Mouse (Mus musculus) thymus, postnatal 0 days (tissue): ENCODE measurements around the gene Syt17. TPM values are rescaled to one million over a fixed set of nuclear protein-coding genes. Genes with fewer than 3 reads are reported as not detected.
"Not testable (repeated sequence)": the region's sequence is repeated elsewhere in the genome, so short reads cannot be mapped to it uniquely, and the experiment has no call there.

ENCODE experiments used
- DNase-seq: peaks from one replicate; pipeline ENCODE4 v3.0.0-alpha.2; 2015; ENCODE audit warnings: low spot score
- polyA plus RNA-seq: library from polyadenylated mRNA; unstranded; fragments of >200 nt; fragmentation: Nextera tagmentation; extraction: Ambion mirVana; gene quantifications from 2 replicates; pipeline ENCODE4 v1.2.1, GENCODE M21; 2015

Syt17 gene
- polyA plus RNA-seq, 1 experiment from 2014 or later = 0.18 TPM

DNA sequence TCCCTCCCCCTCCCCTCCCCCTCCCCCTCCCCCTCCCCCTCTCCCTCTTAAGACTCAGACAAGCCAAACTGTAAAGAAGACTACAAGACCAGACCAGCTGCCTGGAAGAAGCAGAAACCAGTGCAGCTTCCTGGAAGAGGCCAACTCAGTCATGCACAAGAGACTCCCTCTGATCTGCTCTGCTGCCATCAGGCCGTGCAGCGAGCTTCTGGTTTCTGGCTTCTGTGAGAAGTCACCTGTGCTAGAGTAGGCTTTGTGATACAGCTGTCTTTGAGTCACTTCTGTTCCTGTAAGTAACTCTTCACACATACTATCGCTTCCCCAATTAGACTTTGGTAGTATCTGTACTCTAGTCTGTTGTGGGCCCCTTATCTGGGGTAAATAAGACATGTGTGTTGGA lies 68.0 kb downstream of the Syt17 start:
- no peak for DNase-seq

DNA sequence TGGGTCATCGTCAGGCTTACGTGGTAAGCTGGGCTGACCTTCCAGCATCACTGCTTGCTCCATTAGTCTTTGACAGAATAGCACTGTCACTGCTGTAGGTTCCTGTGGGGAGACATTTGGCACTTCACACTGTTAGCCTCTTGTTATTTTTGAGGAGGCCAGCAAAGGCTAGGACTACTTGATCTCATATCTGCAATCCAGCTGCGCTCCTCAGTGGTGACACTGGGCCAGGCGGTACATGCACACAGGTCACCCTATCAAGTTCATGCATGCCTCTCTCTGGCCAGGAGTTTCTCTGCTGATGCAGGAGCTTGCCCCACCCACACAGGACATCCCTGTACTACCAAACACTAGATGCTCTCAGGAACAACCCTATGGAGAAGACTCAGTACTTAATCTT lies 71.4 kb downstream of the Syt17 start:
- no peak for DNase-seq

DNA sequence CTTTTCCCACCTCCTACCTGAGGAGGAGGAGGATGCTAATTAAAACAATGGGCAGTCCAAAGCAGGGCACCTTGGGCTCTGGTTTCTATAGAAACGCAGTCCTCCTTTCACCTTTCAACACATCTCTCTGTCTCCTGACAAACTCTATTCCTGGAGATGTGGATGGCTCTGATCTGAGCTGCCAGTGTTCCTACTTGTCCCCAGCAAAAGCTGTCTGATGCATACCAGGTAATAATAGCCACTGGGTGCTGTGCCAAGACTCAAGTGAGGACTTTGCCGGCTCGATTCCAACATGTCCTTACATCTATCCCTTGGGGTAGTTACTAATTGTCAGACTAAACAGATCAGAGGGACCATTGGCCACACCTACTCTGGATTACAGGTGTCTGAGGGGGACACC lies 72.7 kb downstream of the Syt17 start:
- DNase-seq = no peak

DNA sequence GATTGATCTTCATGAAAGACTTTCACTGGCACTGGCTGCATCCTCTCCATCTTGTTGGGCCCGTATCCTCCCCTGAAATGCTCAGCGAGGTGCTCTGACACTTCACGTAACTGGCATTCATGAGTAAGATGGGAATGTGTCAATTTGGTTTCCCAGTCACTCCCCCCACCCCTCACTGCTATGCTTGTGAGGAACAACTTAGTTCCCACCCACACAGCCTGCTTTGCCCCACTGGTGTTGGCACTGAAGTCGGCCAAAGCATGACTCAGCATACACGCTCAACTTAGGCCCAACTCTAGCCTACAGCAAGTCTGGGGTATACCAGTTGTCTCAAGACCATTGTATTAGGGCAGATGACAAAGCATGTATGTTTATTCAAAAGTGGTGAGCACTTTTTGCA lies 76.7 kb downstream of the Syt17 start:
- no peak for DNase-seq

DNA sequence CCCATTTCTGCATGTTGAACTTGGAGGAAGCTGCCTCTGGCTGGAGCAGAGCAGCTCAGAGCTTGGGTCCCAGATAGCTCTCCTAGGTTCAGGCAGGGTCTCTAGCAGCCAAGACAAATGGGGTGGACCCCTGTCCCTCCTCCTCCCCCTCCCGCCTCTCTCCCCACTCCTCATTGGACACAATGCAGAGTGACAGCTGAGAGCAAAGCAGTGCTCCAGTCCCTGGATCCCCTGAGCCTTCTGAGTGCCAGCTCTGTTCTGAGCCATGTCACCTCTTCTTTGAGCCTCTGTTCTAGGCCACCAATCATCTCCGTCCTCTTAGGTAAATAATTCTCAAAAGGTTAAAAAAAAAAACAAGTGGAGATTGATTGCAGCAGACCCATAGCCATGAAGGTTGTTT lies 78.3 kb downstream of the Syt17 start:
- DNase-seq = no peak

DNA sequence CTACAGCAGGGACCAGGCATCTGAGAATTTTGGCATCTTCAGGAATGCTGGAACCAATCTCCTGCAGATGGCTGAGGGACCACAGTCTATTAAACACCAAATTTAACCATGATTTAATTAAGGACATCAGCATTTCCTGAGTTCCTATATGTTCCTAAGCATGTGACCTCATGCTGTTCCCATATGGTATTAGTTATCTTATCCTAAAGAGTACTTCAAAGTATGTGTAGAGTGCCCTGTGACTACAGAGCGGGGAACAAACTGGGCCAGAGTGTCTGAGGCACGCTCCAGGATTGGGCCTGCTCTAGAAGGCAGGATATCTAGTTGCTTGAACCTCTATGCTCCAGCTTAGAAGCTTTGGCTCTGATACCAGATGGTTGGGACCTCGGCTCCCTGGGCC lies 82.1 kb downstream of the Syt17 start:
- no peak for DNase-seq

DNA sequence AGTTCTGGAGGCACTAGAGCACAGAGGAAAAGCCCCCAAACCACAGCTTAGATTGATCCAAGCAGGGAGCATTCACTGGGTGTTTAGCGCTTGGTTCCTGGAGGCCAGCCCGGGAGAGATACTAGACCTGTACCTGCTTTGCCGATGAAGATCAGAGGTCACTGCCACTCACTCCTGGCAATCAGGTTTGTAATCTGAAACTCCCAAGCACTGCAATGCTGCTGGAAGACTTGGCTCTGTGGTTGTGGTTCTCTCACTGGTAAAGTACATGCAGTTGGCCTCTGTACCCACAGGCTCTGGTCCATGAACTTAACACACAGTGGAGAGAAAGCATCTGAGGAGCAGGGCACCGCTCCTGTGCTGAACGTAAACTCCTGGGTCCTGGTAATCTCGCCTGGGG lies 82.8 kb downstream of the Syt17 start:
- no peak for DNase-seq

DNA sequence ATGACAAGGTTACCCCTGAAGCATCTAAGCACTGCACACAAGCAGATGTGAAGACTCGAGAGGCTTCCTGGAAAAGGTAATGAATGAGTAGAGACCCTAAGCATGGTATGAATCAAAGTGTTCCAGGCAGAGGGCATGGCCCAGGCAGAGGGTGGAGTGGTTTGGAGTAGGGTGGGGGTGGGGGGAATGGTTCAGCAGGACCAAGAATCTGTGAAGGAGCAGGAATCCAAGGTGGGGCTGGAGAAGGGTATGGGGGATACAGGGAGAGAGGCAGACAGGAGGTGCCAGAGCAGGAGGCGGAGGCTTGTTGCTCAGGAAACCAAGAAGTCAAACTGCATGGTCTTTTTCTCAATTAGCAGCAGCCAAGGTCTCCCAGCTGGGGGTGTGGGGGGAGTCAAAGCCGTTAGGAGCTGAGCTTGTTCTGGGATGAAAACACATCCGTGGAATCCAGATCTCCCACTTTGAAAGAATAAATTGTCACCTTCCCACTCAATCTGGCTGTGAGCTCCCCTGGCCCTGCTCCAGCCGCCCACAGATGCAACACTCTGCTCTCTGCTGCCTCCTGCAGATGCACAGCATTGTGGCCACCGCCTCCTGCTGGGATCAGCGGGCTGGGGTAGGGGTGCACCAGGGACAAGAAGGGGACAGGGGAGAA lies 83.5 kb downstream of the Syt17 start:
- DNase-seq = no peak

DNA sequence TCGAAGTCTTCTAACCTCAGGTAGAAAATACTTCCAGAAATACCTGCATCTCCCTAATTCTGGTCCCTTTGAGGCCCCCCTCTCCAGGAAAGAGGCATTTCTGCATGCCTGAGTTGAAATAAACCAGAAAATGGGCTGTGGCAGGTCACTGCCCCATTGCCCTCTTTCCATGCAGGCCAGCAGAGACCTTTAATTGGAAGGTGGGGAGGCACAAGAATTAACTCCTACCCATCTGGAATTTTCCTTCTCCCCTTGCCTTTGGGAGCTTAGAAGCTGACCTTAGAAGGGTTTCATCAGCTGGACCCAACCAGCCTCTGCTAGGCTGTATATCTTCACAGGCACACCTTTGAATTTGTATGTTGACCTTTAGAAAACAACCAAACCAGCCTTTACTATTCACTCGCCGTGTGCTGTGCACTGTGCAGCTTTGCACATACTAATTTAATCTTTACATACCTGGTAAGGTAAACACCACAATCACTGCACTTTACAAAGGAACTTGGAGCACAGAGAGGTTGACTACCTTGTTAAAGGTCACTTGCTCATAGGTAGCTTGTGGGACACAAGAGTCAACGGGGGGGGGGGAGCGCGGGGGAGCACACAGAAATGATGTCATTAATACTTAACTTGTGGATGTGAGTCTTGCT lies 84.3 kb downstream of the Syt17 start:
- DNase-seq = no peak

DNA sequence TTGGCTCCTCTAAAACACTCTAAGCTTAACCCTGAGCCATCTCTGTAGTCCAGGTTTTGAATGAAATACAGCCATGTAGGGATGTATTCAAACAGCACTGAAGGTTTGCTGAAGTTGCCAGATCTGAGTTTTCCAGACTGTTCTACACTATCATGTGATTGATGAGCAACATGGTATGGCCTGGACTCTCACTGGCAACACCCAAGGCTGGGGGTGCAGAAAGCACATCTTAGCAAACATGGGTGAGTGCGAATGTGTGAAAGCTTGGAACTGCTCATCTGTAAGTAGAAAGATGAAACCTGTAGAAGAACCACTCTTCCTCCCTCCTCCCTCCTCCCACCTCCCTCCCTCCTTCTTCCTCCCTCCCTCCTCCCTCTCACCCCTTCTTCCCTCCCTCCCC lies 85.1 kb downstream of the Syt17 start:
- no peak for DNase-seq

DNA sequence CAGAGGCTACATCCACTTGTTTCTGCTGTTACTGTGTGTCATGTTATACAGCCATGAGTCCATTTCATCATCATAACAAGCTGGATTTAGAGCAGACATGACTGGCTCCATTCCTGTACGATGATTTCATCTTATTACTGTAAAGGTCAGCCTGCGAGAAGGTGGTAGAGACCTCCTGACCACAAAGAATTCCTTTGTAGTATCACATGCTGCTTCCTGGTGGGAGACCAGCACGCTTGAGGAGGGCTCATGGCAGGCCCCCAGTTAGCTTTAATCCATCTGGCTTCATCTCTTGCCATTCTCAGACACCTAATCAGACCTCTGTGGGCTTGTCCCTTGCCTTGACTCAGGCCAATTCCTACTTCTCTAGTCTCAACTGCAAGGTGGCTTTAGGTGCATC lies 85.8 kb downstream of the Syt17 start:
- DNase-seq = no peak

DNA sequence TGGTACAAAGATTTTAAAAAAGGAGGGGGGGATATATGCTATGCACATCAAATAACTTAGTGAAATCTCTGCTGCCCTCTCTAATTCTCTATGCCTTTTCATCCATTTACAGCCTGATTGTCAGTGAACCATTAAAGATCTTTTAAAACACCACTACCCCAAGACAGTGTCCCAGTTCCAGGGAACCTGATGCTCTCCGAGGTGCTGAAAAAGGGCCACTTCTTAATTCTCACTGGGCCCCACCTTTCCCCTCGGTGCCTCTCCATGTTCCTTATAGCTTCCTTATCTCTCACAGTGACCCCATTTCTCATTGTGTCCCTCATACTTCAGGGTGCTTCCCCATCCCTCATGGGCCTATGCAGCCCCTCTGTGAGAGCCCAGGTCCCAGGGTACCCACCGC lies 89.0 kb downstream of the Syt17 start:
- DNase-seq = no peak

DNA sequence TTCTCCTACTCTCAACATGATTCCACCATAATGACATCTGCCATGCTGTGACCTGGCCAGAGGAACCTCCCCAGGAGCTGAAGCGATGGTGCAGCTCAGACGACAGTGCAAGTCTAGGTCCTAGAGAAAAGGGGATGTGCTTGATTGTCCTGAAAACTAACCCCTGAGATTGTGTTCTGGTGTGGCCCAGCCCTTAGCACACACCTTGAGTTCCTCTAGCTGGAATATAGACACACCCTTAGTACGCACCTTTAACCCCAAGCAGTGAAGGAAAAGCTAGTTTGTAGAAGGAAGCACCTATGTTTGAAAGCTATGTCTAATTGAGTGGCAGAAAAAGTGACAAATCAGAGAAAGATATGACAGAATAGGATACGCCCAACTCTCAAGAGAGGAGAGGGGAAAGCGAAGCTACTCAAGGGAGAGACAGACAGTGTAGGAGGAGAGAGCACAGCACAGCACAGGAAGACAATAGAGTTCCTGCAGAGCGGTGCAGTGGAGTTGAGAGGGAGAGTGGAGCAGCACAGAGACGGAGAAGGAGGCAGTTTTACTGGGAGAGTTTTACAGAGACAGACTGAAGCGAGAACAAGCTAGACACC lies 91.5 kb downstream of the Syt17 start:
- not testable (repeated sequence) for DNase-seq

DNA sequence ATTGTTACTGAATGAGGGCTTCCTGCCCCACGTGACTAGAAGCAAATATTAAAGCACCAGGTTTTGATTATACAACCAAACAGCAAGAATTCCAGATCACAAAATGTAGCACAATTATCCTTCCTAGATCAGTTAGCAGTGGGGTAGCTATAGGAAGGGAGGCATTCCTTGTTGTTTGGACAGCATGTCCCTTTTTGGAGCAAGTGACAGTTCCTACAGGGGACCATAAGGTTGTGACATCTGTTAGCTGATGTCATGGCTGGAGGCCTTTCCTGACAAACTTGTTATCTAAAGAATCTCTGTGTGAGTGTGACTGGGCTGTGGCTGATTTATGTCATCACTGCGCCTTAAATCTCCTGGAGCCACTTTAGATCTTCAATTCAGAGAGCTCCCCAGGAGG lies 97.2 kb downstream of the Syt17 start:
- no peak for DNase-seq

DNA sequence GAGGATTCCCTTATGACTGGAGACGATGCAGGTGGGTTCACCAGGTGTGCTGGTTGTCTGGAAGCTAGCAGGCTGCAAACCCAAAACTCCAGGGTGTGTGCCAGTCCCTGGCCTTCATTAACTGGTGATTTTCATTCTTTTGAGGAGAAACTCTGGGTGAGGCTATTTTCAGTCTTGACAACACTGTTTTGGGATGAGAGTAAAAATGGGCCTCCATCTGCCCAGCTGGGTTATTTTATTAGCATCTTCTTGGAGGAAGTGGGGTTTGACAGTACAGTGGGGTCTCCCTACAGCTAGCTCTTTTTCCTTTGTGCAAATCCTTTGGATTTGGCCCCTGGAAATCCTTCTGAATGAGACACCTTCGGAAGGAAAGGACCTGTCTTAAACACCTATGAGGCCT lies 101.1 kb downstream of the Syt17 start:
- DNase-seq = no peak

DNA sequence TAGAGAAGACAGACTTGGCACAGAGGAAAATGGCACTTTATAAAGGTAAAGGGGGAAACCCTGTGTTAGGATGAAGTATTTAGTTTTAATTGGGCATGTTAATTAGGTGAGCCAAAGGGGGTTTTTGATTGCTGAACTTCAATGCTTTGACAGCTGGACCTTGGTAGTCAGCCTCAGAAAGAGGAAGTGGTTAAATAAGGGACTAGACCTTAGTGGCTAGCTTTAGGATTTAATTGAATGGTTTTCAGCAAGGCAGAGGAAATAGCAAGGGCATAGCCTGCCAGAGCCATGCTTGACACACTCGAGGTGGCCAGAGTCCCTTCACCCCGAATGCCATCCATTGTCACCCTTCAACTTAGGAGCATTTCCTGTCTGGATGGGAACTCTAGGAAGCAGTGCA lies 101.6 kb downstream of the Syt17 start:
- DNase-seq = no peak

DNA sequence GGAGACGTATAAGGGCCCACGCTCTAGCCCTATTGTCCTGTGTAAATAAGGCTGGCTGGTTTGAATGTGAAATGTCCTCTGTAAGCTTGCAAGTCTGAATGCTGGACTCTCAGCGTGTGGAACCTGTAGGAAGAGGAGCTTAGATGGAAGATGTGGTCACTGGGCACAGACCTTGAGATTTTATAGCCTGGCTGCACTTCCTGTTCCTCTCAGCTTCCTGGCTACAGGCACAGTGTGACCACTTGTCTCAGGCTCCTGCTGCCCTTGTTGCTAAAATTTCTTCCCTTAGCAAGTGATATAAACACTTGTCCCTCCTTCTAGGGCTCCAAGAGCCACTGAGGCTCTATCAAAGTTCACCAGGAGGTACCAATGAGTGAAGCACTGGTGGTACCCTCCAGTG lies 102.6 kb downstream of the Syt17 start:
- DNase-seq = no peak

DNA sequence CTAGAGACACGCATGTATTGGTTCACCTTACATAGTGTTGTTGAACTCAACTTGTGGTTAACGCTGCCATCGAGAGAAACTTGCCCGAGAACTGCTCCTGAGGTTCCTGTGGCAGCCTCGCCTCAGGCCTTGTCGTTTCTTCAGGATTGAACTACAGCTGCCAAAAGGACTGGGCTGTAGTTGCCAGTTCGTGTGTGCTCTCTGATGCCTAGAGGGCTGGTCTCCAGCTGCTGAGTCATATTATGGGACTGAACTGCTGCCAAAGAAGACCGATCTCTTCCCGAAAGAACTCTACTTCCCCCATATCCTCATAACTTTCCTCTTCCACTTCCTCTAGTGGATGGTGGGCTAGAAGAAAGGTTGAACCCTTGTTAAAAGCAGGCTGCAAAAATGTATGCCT lies 103.3 kb downstream of the Syt17 start:
- no peak for DNase-seq

Other genes starting within 250 kb of the Syt17 start
- 24.0 and 31.4 TPM in 2 replicates for gene Smg1, start 204.6 kb downstream of the Syt17 start, polyA plus RNA-seq
- 1.4 and 1.8 TPM in 2 replicates for gene Itpripl2, start 43.8 kb upstream of the Syt17 start, polyA plus RNA-seq
- gene Coq7, start 85.1 kb upstream of the Syt17 start, polyA plus RNA-seq = 81.4 and 86.5 TPM in 2 replicates
- 0.75 and 0.78 TPM in 2 replicates for gene Tmc7, start 136.5 kb upstream of the Syt17 start, polyA plus RNA-seq
- 2.0 and 2.2 TPM in 2 replicates for gene Tmc5, start 149.1 kb upstream of the Syt17 start, polyA plus RNA-seq